Mouse (Mus musculus) lung, postnatal 0 days (tissue): ENCODE data around the gene Cdc14b. TPM values are rescaled to one million over a fixed set of nuclear protein-coding genes. Genes with fewer than 3 reads are reported as not detected.

Experiments used
- ATAC-seq: fragments of 200-750 bp; cut with Nextera tagmentation; 2 replicates; pipeline ENCODE4 v1.8.0; 2017; ENCODE audit warnings: moderate library complexity
- DNase-seq: peaks from one replicate; pipeline ENCODE4 v3.0.0-alpha.2; 2016; ENCODE audit warnings: low spot score
- H3K27ac ChIP-seq: fragments of 300-500 bp; sonication (generic); 2 replicates; pipeline ENCODE4 v1.5.1; 2014; ENCODE audit warnings: antibody characterized with exemption, mild to moderate bottlenecking, low read length, mixed read lengths
- H3K27me3 ChIP-seq: fragments of 300-500 bp; sonication (generic); replicated peaks from 2 replicates; pipeline ENCODE4 v1.6.1; 2014; ENCODE audit warnings: low read length, mixed read lengths; ENCODE audit not compliant: insufficient read depth
- H3K36me3 ChIP-seq: fragments of 300-500 bp; sonication (generic); 2 replicates; pipeline ENCODE4 v1.6.1; 2014; ENCODE audit warnings: low read length, mixed read lengths; ENCODE audit not compliant: insufficient read depth
- H3K4me1 ChIP-seq: fragments of 300-500 bp; sonication (generic); 2 replicates; pipeline ENCODE4 v1.6.1; 2014; ENCODE audit warnings: antibody characterized with exemption, low read depth, low read length, mixed read lengths; ENCODE audit not compliant: insufficient read depth
- H3K4me2 ChIP-seq: fragments of 300-500 bp; sonication (generic); replicated peaks from 2 replicates; pipeline ENCODE4 v1.6.1; 2014; ENCODE audit warnings: low read depth, mild to moderate bottlenecking, low read length, moderate library complexity, mixed read lengths
- H3K4me3 ChIP-seq: fragments of 300-500 bp; sonication (generic); 2 replicates; pipeline ENCODE4 v1.5.1; 2014; ENCODE audit warnings: low read depth, low read length
- H3K9ac ChIP-seq: fragments of 300-500 bp; sonication (generic); replicated peaks from 2 replicates; pipeline ENCODE4 v1.6.1; 2014; ENCODE audit warnings: low read depth, mild to moderate bottlenecking
- H3K9me3 ChIP-seq: fragments of 300-500 bp; sonication (generic); 2 replicates; pipeline ENCODE4 v1.6.1; 2016; ENCODE audit warnings: low read length, mixed read lengths
- CTCF ChIP-seq: IDR thresholded peaks from 2 replicates; pipeline ENCODE4 v1.5.1; 2016; ENCODE audit warnings: antibody characterized with exemption, mild to moderate bottlenecking
- EP300 ChIP-seq: IDR thresholded peaks from 2 replicates; pipeline ENCODE4 v1.6.1; 2016; ENCODE audit warnings: antibody characterized with exemption, mild to moderate bottlenecking, control low read depth
- WGBS: fragments of 180-500 bp; shearing (Covaris S2); extraction: QIAGEN DNeasy Blood & Tissue Kit; methylation state at CpG from one replicate; pipeline ENCODE4 v1.1.7; 2014; 5-methylcytosine and 5-hydroxymethylcytosine counted together
- polyA plus RNA-seq: library from polyadenylated mRNA; unstranded; fragments of >200 nt; fragmentation: Nextera tagmentation; extraction: Ambion mirVana; gene quantifications from 2 replicates; pipeline ENCODE4 v1.2.1, GENCODE M21; 2015

Cdc14b gene
- polyA plus RNA-seq, 1 experiment from 2014 or later, result 4.7 TPM

DNA sequence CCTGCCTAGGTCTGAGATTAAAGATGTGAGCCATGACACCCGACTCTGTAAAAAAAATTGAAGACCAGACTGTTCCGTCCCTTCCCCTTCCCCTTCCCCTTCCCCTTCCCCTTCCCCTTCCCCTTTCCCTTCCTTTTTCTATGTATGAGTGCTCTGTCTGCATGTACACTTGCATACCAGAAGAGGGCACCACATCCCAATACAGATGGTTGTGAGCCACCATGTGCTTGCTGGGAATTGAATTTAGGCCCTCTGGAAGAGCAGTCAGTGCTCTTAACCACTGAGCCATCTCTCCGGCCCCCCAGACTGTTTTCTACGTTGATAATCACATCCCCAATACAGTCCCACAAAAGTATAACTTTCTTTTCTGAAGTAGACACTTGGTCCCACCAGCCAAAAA is 94.8 kb downstream of the Cdc14b start:
- no peak overlapping the region for H3K9ac ChIP-seq
- H3K9me3 ChIP-seq, result no peaks in the 10 kb centered on the region
- DNase-seq (no peak), ATAC-seq (no peak)
- no peak overlapping the region for H3K4me3 ChIP-seq
- TF ChIP-seq EP300 (no peak), CTCF (peak; percentile 50)
- no peak overlapping the region for H3K4me2 ChIP-seq
- H3K27me3 ChIP-seq, result no peaks in the 10 kb centered on the region
- WGBS, result 80% methylated on average over 4 of the region's 4 CpGs
- H3K4me1 ChIP-seq, result no peaks in the 10 kb centered on the region
- H3K36me3 ChIP-seq, result no peaks in the 10 kb centered on the region
- H3K27ac ChIP-seq, result no peak overlapping the region

DNA sequence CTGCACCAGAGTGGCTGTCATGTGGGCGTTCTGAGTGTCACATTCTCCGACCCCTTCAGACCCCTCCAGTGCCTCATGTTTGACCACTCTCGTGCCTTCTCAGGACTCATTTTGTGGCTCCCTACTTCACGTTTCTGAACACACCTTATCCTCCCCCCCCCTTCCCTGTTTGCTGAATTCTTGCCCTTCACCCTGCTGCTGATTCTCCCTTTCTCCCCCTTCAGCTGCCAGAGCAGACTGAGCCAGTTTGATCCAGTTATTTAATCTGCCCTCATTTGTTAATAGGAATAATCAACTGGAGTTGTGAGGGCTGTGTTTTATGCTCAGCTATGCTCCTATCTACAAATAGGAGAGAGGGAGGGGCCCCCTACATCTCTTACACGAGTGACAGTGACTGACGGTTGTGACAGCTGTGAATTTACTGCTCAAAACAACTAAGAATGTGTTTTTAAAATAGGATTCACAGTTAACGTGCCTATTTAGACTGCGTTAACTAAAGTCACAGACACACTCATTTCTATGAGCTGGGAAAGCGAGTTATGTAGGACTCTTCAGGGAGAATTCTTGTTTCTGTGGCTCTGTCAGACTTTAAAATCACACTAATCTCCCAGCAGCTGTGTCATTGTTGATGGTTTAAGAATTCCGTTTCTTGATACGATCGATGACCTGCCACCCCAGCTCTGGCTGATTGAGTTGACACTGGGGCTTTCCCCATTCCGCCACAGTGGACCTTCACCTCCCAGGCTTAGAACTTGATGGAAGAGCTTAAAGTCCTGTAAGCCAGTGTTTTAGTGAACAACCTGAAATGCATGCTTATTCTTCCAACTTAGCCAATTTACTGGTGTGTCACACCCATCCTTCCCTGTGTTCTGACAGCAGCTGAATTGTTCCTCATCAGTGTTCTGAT is 96.1 kb downstream of the Cdc14b start:
- Histone ChIP-seq H3K36me3 (0 out of 2 replicates have a peak, but pooled peaks cover 4% of the 10 kb centered on the region), H3K9me3 (no peaks in the 10 kb centered on the region), H3K9ac (no peak overlapping the region), H3K27me3 (no peaks in the 10 kb centered on the region), H3K27ac (no peak overlapping the region), H3K4me2 (no peak overlapping the region), H3K4me3 (no peak overlapping the region), H3K4me1 (no peaks in the 10 kb centered on the region)
- TF ChIP-seq CTCF (no peak), EP300 (no peak)
- DNase-seq (no peak), ATAC-seq (no peak)
- WGBS, result 76% methylated on average over 13 of the region's 13 CpGs

DNA sequence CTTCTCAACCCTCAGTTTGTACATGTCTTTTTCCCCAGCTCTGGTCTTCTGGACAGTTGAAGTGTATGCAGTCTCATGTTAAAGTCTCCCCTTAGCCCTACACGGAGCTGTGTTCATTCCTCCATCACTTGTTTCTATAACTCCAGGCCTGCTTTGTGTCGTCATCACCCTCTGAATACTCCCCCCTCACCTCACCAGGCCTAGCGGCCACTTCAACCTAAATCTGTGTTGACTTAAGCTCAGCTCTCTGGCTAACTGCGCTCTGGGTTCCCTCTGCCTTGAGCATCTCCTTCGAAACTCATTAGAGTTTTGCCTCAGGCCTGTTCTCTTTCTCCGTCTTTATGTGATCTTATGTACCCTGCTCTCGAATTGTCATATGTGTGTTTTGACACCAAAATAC is 97.1 kb downstream of the Cdc14b start:
- Histone ChIP-seq H3K27me3 (no peaks in the 10 kb centered on the region), H3K4me2 (no peak overlapping the region), H3K27ac (no peak overlapping the region), H3K4me3 (no peak overlapping the region), H3K9me3 (no peaks in the 10 kb centered on the region), H3K36me3 (0 out of 2 replicates have a peak, but pooled peaks cover 4% of the 10 kb centered on the region), H3K9ac (no peak overlapping the region), H3K4me1 (no peaks in the 10 kb centered on the region)
- peak; percentile 17 for DNase-seq
- no peak for TF ChIP-seq CTCF
- no peak for TF ChIP-seq EP300
- WGBS, result 54% methylated on average over 7 of the region's 7 CpGs
- ATAC-seq, result peak; percentile 14; the same call in 1 of the 2 replicates

DNA sequence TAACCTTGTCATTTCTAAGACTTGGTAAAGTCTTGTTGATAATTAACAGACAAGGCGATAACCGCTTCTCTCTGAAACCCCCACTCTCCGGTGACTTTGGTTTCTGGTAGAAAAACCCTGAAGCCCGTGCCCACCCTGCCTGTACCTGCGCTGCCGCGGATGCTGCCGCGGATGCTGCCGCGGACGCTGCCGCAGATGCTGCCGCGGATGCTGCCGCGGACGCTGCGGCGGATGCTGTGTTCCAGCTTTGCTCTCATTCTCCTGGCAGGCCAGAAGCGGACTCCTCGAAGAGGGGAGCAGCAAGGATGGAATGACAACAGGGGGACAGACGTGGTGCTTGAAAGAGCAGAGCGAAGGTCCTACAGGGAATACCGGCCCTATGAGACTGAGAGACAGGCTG is 105.3 kb downstream of the Cdc14b start:
- ATAC-seq (no peak), DNase-seq (no peak)
- Histone ChIP-seq H3K36me3 (no peaks in the 10 kb centered on the region; the same call in 1 of the 2 replicates), H3K9me3 (peaks cover 27% of the 10 kb centered on the region), H3K27ac (no peak overlapping the region), H3K9ac (no peak overlapping the region), H3K4me1 (no peaks in the 10 kb centered on the region), H3K27me3 (no peaks in the 10 kb centered on the region), H3K4me3 (no peak overlapping the region), H3K4me2 (no peak overlapping the region)
- TF ChIP-seq CTCF (no peak), EP300 (no peak)
- WGBS, result 96% methylated on average over 25 of the region's 25 CpGs

DNA sequence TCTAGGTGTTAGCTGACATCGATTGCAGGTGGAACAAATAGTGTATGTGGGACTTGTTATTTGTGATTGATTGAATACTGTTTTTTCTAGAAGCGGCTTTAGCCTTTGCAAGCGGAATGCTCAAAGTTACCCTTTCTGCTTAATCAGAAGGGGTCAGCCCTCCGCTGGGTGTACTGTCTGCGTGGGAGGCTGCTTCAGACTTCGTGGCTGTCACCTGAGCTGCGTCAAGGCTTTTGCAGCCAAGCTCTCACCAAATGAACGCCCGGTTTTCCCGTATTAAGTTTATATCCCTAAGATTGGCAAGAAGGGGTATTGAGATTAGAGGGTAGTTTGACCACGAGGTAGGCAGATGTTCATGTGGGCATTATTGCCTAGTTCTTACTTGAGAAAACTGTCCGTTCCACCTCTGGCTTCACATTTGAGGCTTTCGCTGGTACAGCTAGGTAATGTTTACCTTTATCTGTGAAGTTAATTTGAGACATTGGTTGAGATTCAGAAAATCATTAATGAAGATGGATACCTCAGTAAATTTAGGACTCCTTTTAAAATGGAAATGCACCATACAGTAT is 111.9 kb downstream of the Cdc14b start:
- no peaks in the 10 kb centered on the region for H3K9me3 ChIP-seq
- no peak for ATAC-seq
- 0 out of 2 replicates have a peak, but pooled peaks cover 6% of the 10 kb centered on the region for H3K4me1 ChIP-seq
- TF ChIP-seq EP300 (no peak), CTCF (no peak)
- peak overlapping the region; percentile 60 for H3K9ac ChIP-seq
- WGBS, result 42% methylated on average over 13 of the region's 13 CpGs
- peak overlapping the region; percentile 68; the same call in 1 of the 2 replicates for H3K4me3 ChIP-seq
- peak overlapping the region; percentile 82 for H3K4me2 ChIP-seq
- H3K27ac ChIP-seq, result no peak overlapping the region
- DNase-seq, result no peak
- H3K27me3 ChIP-seq, result no peaks in the 10 kb centered on the region
- H3K36me3 ChIP-seq, result no peaks in the 10 kb centered on the region

DNA sequence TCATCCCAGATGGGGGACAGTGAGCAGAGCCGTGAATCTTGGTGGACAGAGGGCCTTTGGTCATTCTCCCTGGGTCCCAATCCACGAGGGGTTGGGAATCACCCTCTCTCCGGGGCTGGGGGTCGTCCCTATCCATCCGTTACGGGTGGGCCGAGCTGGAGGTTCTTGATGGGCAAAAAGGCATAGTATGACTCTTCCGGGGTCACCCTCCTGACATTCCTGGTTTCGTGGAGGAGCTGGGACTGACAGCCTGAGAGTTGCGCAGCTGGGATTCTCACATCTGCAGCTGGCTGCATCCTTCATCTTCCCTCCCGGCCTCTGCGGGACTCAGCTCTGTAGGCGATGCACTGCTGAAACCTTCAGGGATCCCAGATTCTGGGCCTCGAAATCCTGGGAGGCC is 112.5 kb downstream of the Cdc14b start:
- Histone ChIP-seq H3K27ac (no peak overlapping the region), H3K9ac (peak overlapping the region; percentile 60), H3K36me3 (no peaks in the 10 kb centered on the region), H3K4me3 (peak overlapping the region; percentile 68), H3K4me1 (0 out of 2 replicates have a peak, but pooled peaks cover 6% of the 10 kb centered on the region), H3K4me2 (peak overlapping the region; percentile 82), H3K9me3 (no peaks in the 10 kb centered on the region), H3K27me3 (no peaks in the 10 kb centered on the region)
- TF ChIP-seq CTCF, result no peak
- TF ChIP-seq EP300, result no peak
- WGBS, result 6% methylated on average over 14 of the region's 14 CpGs
- ATAC-seq (no peak), DNase-seq (no peak)
